Mouse (Mus musculus) kidney, embryonic 14.5 days (tissue): Measurements from ENCODE around the gene Cbr2. TPM values are rescaled to one million over a fixed set of nuclear protein-coding genes. Genes with fewer than 3 reads are reported as not detected.

Experiments
- ATAC-seq: fragments of 200-750 bp; cut with Nextera tagmentation; 2 replicates; pipeline ENCODE4 v1.8.0; 2017; ENCODE audit warnings: moderate number of reproducible peaks, mild to moderate bottlenecking, moderate TSS enrichment, moderate library complexity; ENCODE audit not compliant: low FRiP score, low TSS enrichment
- H3K27ac ChIP-seq: fragments of 300-500 bp; sonication (generic); 2 replicates; pipeline ENCODE4 v1.5.1; 2014; ENCODE audit warnings: low read depth, mild to moderate bottlenecking, low read length, moderate library complexity, mixed read lengths
- H3K27me3 ChIP-seq: fragments of 300-500 bp; sonication (generic); 2 replicates; pipeline ENCODE4 v1.6.1; 2014; ENCODE audit warnings: mild to moderate bottlenecking, low read length; ENCODE audit not compliant: control insufficient read depth, insufficient read depth
- H3K36me3 ChIP-seq: fragments of 300-500 bp; sonication (generic); 2 replicates; pipeline ENCODE4 v1.6.1; 2014; ENCODE audit warnings: low read length, mixed read lengths; ENCODE audit not compliant: control insufficient read depth, insufficient read depth
- H3K4me1 ChIP-seq: fragments of 300-500 bp; sonication (generic); 2 replicates; pipeline ENCODE4 v1.6.1; 2014; ENCODE audit warnings: low read length, mixed read lengths; ENCODE audit not compliant: control insufficient read depth, insufficient read depth
- H3K4me2 ChIP-seq: fragments of 300-500 bp; sonication (generic); replicated peaks from 2 replicates; pipeline ENCODE4 v1.6.1; 2014; ENCODE audit warnings: low read depth, mild to moderate bottlenecking, low read length
- H3K4me3 ChIP-seq: fragments of 300-500 bp; sonication (generic); 2 replicates; pipeline ENCODE4 v1.5.1; 2014; ENCODE audit warnings: mild to moderate bottlenecking, low read length
- H3K9ac ChIP-seq: fragments of 300-500 bp; sonication (generic); 2 replicates; pipeline ENCODE4 v1.6.1; 2014; ENCODE audit warnings: low read depth, mild to moderate bottlenecking, low read length, moderate library complexity
- H3K9me3 ChIP-seq: fragments of 300-500 bp; sonication (generic); 2 replicates; pipeline ENCODE4 v1.6.1; 2016; ENCODE audit warnings: low read length; ENCODE audit not compliant: control insufficient read depth
- WGBS: fragments of 180-500 bp; shearing (Covaris S2); extraction: QIAGEN DNeasy Blood & Tissue Kit; methylation state at CpG from one replicate; pipeline ENCODE4 v1.1.7; 2014; 5-methylcytosine and 5-hydroxymethylcytosine counted together
- polyA plus RNA-seq: library from polyadenylated mRNA; unstranded; fragments of >200 nt; fragmentation: Nextera tagmentation; extraction: Ambion mirVana; gene quantifications from 2 replicates; pipeline ENCODE4 v1.2.1, GENCODE M21; 2014

Cbr2 gene
- polyA plus RNA-seq, 1 experiment from 2014 or later: 0.47 TPM

GRCm38 (mm10) chr11:120727169-120727527 is 4.8 kb downstream of the Cbr2 start, which contains the start of gene Dcxr:
Dcxr (minus strand) TSS chr11:120727281.
- WGBS: 2% methylated on average over 14 of the region's 14 CpGs
- Histone ChIP-seq H3K27me3 (no peaks in the 10 kb centered on the region), H3K9ac (peak within 1 kb of the TSS; percentile 47), H3K4me2 (peak within 1 kb of the TSS; percentile 79), H3K27ac (no peak within 1 kb of the TSS), H3K4me1 (peaks cover 10% of the 10 kb centered on the region), H3K4me3 (peak within 1 kb of the TSS; percentile 57), H3K36me3 (no peaks in the 10 kb centered on the region), H3K9me3 (no peaks in the 10 kb centered on the region)
- peak; percentile 90 for ATAC-seq

GRCm38 (mm10) chr11:120726243-120727168 is 5.4 kb downstream of the Cbr2 start:
- Histone ChIP-seq H3K4me1 (peaks cover 12% of the 10 kb centered on the region), H3K9ac (peak overlapping the region; percentile 47), H3K4me2 (peak overlapping the region; percentile 79), H3K27me3 (no peaks in the 10 kb centered on the region), H3K9me3 (no peaks in the 10 kb centered on the region), H3K36me3 (no peaks in the 10 kb centered on the region), H3K4me3 (peak overlapping the region; percentile 57), H3K27ac (no peak overlapping the region)
- peak; percentile 50 for ATAC-seq
- 19% methylated on average over 34 of the region's 36 CpGs for WGBS

- ATAC-seq: no peak
- no peak overlapping the region for H3K9ac ChIP-seq
- no peak overlapping the region for H3K4me3 ChIP-seq
- WGBS: 89% methylated on average over 7 of the region's 7 CpGs
- no peak overlapping the region for H3K27ac ChIP-seq
- H3K9me3 ChIP-seq: no peaks in the 10 kb centered on the region
- H3K27me3 ChIP-seq: no peaks in the 10 kb centered on the region
- H3K4me2 ChIP-seq: no peak overlapping the region
- peaks cover 16% of the 10 kb centered on the region for H3K4me1 ChIP-seq
- H3K36me3 ChIP-seq: peaks cover 10% of the 10 kb centered on the region
Observed at GRCm38 (mm10) chr11:120723509-120723908, 8.4 kb downstream of the Cbr2 start.

GRCm38 (mm10) chr11:120722761-120723382 is 9.0 kb downstream of the Cbr2 start:
- WGBS: 90% methylated on average over 11 of the region's 11 CpGs
- H3K27me3 ChIP-seq: no peaks in the 10 kb centered on the region
- peaks cover 16% of the 10 kb centered on the region for H3K4me1 ChIP-seq
- no peak overlapping the region for H3K4me3 ChIP-seq
- no peak overlapping the region for H3K27ac ChIP-seq
- H3K4me2 ChIP-seq: no peak overlapping the region; the same call in 1 of the 2 replicates
- no peak for ATAC-seq
- H3K9ac ChIP-seq: no peak overlapping the region
- H3K9me3 ChIP-seq: no peaks in the 10 kb centered on the region
- H3K36me3 ChIP-seq: peaks cover 15% of the 10 kb centered on the region

GRCm38 (mm10) chr11:120722067-120722630 is 9.8 kb downstream of the Cbr2 start:
- no peaks in the 10 kb centered on the region for H3K27me3 ChIP-seq
- H3K36me3 ChIP-seq: peaks cover 21% of the 10 kb centered on the region
- H3K4me3 ChIP-seq: peak overlapping the region; percentile 48
- no peaks in the 10 kb centered on the region for H3K9me3 ChIP-seq
- H3K4me2 ChIP-seq: peak overlapping the region; percentile 98
- 21% methylated on average over 21 of the region's 21 CpGs for WGBS
- no peak; the same call in 1 of the 2 replicates for ATAC-seq
- peak overlapping the region; percentile 70 for H3K9ac ChIP-seq
- H3K27ac ChIP-seq: no peak overlapping the region
- H3K4me1 ChIP-seq: peaks cover 16% of the 10 kb centered on the region

GRCm38 (mm10) chr11:120721124-120722066 is 10.5 kb downstream of the Cbr2 start, which contains the start of gene Rac3:
Rac3 (plus strand) TSS chr11:120721470.
- Histone ChIP-seq H3K4me3 (peak within 1 kb of the TSS; percentile 48), H3K27ac (no peak within 1 kb of the TSS)
- under 1% methylated on average over 82 of the region's 90 CpGs for WGBS

GRCm38 (mm10) chr11:120720450-120720849 is 11.5 kb downstream of the Cbr2 start:
- no peak overlapping the region for H3K27ac ChIP-seq
- peaks cover 10% of the 10 kb centered on the region for H3K4me1 ChIP-seq
- WGBS: 10% methylated on average over 17 of the region's 17 CpGs
- H3K4me2 ChIP-seq: peak overlapping the region; percentile 98
- peak overlapping the region; percentile 48; the same call in 1 of the 2 replicates for H3K4me3 ChIP-seq
- peak overlapping the region; percentile 70; the same call in 1 of the 2 replicates for H3K9ac ChIP-seq
- no peaks in the 10 kb centered on the region for H3K27me3 ChIP-seq
- peaks cover 32% of the 10 kb centered on the region for H3K36me3 ChIP-seq
- ATAC-seq: peak; percentile 2; the same call in 1 of the 2 replicates
- H3K9me3 ChIP-seq: no peaks in the 10 kb centered on the region

More at GRCm38 (mm10) chr11:120721124-120722066, 10.5 kb downstream of the Cbr2 start, which contains the start of gene Rac3:
- peaks cover 27% of the 10 kb centered on the region for H3K36me3 ChIP-seq
- H3K4me2 ChIP-seq: peak within 1 kb of the TSS; percentile 98
- H3K27me3 ChIP-seq: no peaks in the 10 kb centered on the region
- peaks cover 13% of the 10 kb centered on the region for H3K4me1 ChIP-seq
- H3K9ac ChIP-seq: peak within 1 kb of the TSS; percentile 70
- no peaks in the 10 kb centered on the region for H3K9me3 ChIP-seq
- ATAC-seq: peak; percentile 81

- WGBS: 91% methylated on average over 13 of the region's 13 CpGs
- ATAC-seq: no peak
- no peak overlapping the region for H3K27ac ChIP-seq
- H3K27me3 ChIP-seq: no peaks in the 10 kb centered on the region
- no peaks in the 10 kb centered on the region for H3K9me3 ChIP-seq
- H3K4me3 ChIP-seq: no peak overlapping the region
- peaks cover 10% of the 10 kb centered on the region for H3K4me1 ChIP-seq
- H3K36me3 ChIP-seq: peaks cover 36% of the 10 kb centered on the region
- no peak overlapping the region for H3K9ac ChIP-seq
- H3K4me2 ChIP-seq: no peak overlapping the region
Observed at GRCm38 (mm10) chr11:120719841-120720376, 12.0 kb downstream of the Cbr2 start.
